Mouse (Mus musculus): ENCODE measurements around the gene Ccdc102a.
A peak's percentile ranks its signal among the peaks of the same experiment; 100 is the strongest.
"Not testable (repeated sequence)": the region's sequence is repeated elsewhere in the genome, so short reads cannot be mapped to it uniquely, and the experiment has no call there.

The Ccdc102a gene

DNA sequence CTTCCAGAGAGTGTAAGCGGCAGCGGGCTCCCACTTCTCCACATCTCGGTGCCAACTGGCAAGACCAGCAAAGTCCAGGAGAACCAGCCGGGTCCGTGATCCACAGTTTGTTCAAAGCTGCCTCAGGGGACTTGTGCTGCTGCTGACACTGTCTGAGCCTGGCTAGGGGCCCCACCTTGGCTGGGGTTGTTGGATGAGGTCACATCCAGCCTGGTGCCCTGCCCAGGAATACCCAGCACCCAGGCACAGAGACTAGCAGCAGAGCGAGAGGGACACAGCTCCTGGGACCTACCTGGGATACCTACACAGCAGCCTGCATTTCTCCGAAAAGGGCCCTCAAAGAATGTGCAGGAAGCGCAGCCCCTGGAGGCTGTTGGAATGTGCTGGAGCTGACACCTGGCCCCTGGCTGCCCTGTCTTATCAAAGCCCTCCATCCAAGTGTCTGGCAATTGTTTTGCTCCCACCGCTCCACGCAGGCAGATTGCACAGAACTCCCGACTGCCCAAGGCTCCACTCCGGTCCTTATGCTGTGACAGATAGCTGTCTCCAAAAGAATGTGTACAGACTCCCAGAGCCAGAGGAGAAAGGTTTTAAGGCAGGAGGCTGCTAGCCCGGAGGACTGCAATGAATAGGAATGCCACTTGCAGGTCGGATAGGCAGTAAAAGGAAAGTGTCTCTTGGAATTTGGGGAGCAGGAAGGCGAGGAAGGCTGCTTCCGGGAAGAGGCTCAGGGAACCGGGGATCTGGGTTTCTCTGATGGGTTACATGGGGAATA is 42.6 kb downstream of the Ccdc102a start:
- DNase-seq (ENCODE audit: low read depth, low spot score) = no peak

DNA sequence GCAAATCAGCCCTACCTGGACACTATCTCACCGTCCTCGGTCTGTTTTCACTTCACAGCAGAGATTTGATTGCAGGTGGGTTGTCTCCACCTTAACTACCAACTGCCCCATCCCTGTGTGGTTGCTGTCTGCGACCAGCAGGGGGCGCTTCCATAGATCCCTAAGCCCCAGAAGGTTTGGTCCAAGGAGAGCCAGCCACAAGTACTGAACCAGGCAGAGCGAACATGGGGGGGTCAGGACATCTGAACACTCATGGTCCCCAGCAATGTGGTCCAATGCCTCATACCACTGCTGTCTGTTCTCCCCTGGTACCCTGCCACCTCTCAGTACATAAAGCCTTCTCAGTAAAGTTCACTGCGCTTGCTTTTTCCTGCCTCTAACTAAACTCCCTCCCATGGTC is 43.5 kb downstream of the Ccdc102a start:
- DNase-seq (ENCODE audit: low read depth, low spot score) = peak; percentile 81

DNA sequence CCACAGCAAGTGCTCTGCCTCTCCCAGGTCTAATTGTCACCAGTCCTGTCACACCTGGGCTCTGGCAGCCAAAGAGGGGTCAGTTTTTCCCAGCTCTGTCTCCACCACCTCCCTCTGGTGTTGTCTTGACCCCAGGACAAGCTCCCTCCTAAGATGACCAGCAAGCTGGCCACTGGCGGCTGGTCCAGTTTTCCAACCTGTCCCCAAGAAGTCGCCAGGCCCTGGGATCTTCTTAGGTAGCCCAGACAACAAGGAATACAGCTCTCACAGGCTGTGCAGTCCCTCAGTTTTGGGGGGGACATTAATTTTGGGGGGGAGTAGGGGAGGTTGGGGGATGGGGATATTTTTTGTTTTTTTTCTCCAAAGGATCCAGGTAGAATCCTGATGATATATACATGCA is 45.3 kb downstream of the Ccdc102a start:
- DNase-seq (ENCODE audit: low read depth, low spot score) = no peak

DNA sequence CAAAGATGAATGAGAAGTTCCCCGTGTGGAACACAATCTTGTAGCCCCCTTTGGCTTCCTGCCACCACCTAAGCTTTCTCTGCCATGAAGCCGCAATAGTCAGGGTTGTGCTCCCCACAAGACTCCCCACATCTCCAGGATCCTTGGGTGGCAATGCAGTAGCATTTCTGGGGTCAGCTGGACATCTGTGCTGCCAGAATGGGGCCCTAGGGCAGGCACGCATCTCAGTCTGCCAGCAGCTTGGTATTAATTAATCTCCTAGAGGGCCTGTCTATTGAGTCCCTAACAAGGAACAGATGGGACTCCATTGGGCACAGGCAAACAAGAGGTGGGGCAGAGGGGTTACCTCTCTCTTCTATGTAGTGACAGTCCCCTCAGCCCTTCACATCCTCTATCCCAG is 45.7 kb downstream of the Ccdc102a start:
- no peak for DNase-seq (ENCODE audit: low read depth, low spot score)

DNA sequence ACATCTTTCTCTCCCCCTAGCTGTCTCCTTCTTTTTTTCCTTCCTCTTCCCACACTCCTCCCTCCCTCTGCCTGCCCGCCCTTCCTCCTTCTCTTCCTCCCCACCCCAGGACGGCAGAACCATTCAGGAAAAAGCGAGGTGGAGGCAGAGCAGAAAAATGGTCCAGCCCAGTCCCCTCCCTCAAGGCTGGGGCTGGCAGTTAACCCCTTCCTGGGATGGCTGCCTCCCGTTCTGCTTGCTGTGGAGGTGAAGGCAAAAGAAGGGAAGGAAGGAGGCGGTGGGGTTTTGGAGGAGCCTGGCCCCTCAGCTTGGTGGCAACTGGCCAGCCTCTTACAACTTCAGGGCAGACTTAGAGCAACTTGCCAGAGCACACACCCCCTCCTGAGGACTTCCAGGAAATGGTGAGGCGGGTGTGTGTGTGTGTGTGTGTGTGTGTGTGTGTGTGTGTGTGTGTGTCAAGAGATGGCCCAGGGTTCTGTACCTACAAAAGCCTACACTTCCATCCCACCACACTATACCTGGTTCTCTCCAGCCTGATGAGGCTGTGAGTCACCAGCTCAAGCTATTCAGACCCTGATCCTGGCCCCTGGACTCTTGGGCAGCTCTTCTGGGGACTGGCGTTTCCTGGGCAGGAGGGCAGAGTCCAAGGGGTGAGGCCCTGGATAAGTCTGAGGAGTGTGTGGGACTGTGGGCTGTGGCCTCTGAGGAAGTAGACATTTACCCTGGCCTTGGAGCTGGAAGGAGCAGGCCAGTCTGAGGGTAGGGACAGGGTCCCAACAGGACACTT is 46.6 kb downstream of the Ccdc102a start:
- DNase-seq (ENCODE audit: low read depth, low spot score) = peak; percentile 93

DNA sequence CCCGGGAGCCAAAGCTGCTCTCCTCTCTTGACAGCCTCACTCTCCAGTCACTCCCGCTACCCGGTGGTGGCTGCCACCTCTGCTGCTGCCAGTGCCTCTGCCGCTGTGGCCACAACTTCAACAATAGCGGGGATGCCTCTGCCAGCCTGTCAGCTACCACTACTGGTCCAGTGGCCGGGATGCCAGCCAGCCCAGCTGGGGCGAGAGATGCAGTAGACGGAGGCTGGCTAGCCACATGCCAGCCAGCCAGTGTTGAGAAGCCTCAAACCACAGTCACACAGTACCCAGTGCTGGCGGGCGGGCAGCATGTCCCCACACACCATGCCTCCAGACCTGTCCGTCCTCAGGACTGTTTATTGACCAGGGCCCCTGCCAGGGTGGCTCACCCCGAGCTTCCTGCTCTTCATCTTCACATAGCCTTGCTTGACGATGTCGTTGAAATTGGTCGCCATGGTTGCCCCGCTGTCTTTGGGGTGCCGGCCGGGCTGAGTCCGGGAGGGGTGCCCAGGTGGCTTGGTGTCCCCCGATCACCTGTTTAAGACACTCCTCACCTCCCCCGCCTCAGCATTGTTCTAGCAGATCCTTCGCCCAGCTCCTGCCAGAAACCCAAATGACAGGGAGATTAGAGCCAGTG is 47.3 kb downstream of the Ccdc102a start:
- peak; percentile 82 for DNase-seq (ENCODE audit: low read depth, low spot score)

DNA sequence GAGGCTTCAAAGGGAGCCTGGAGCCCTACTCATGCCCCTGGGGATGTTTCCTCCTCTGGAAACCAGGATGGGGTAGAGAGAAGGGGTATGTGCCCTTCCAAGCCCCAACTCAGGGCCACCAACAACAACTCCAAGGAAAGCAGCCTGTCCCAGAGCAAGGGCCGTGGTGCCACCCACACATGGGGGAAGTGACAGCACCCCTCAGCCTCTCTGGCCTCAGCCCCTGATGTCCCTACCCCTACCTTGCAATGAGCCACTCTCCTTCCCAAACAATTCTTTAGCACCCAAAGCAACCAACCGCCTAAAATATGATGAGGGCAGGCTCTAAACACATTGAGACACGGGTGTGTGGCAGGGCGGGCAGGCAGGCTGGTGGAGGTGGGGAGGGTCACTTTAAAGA is 47.9 kb downstream of the Ccdc102a start:
- DNase-seq (ENCODE audit: low read depth, low spot score) = no peak

DNA sequence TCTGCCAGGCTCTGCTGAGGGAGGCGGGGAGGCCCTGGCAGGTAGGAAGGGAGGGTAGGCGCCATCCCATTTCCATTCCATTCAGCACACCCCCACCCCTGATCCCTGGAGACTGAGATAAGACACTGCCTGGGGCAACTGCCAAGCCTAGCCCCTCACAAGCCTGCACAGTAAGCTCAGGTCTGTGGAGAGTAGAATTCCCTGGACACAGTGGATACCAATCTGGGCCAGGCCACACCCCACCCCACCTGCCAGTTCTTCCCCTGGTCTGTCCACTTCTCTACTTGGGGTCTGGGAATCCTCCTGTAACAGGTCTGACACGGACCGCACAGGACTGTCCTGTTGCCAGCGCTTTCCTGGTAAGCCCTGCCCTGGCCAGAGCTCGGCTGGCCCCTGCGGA is 48.8 kb downstream of the Ccdc102a start:
- DNase-seq (ENCODE audit: low read depth, low spot score) = no peak

DNA sequence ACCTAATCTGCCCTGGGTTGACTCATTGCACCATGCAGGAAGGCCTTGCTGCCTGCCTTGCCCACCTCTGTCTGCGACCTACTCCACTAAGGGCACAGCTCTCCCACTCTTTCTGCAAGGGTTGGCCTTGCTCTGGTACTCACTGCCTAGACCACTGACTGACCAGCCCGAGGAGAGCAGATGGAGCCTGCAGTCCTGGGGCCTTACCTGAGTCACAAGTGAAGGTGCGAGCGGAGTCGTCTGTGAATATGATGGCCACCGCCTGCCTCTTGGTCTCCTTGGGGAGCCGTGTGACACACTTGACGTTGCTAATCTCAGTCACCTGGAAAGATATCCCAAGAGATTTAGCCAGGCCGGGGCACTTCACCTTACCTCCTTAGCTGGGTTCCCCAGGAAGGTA is 51.0 kb downstream of the Ccdc102a start:
- no peak for DNase-seq (ENCODE audit: low read depth, low spot score)

DNA sequence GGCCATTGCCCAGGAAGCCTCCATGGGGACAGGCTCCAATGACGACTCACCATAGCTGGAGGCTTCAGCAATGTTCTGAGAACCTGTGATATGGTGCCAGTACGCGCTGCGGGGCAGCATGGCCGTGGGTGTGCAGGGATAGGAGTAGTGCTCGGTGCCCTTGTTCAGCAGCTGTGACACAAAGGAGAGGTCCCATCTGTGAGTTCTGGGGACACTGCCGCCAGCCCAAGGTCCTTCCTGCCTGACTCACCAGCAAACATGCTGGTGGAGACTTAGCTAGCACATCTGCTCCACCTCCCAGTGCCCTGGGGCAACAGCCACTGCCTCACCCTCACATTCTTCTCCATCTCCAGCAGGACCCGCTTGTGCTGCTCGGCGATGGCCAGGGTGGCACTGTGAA is 52.6 kb downstream of the Ccdc102a start:
- no peak for DNase-seq (ENCODE audit: low read depth, low spot score)

DNA sequence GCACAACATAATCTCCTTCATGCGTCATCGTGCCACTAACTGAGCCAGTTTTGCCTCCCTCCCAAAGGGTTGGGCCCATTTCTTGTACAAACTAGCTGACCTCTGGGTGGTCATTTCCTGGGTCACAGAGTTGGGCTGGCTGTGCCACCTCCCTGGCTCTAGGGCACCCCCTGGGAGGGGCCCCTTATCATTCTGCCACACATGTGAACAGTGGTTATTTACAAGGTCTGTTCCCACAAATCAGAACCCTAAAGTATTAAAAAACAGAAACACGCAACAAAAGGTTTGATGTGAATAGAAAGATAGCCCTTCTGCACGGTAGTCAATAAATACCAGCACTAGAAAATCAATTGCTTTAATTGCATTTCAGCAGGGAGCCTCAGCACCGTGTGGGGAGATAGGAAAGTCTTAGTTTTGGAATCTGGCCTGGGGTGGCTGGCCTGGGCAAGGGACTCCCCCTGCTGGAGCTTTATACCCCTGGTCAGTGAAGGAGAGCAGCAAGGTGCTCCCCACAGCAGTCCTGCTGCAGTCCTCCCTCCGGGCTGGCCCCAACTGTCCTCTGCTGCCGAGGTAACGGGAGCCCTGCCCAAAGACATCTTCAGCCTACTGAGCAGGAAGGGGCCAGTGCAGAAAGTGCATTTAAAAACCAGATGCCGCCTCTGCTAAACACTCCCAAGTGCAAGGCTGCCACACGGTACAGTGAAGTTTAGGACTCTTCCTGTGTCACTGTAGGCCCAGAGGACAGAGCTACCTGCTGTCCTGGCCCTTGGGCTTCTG is 53.8 kb downstream of the Ccdc102a start:
- DNase-seq (ENCODE audit: low read depth, low spot score) = no peak

DNA sequence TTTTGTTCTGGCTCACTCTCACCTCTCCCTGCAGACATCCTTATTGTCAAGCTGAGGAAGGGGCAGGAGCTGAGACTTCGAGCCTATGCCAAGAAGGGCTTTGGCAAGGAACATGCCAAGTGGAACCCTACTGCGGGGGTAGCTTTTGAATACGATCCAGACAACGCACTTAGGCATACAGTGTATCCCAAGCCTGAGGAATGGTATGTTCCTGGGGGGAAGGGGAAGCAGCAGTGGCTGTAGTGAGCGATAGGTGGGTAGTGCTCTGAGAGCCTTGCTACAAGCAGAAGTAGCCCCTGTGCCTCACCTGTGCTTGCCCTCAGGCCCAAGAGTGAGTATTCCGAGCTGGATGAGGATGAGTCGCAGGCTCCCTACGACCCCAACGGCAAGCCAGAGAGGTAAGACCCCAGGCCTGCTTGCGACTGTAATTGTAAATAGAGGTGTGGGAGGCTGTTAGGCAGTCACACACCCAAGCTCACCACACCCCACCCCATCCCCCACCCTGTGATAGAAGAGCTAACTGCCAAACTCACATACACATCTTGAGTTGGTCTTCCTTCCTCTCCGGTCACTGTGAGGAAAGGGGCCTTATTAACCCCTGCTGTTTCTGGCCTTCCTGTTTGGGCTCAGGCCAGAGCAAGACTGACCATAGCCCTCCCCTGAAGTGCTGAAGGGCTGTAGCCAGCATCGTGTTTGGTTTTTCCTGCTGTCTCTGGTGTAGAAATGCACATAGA is 55.2 kb downstream of the Ccdc102a start:
- DNase-seq (ENCODE audit: low read depth, low spot score) = peak; percentile 28

DNA sequence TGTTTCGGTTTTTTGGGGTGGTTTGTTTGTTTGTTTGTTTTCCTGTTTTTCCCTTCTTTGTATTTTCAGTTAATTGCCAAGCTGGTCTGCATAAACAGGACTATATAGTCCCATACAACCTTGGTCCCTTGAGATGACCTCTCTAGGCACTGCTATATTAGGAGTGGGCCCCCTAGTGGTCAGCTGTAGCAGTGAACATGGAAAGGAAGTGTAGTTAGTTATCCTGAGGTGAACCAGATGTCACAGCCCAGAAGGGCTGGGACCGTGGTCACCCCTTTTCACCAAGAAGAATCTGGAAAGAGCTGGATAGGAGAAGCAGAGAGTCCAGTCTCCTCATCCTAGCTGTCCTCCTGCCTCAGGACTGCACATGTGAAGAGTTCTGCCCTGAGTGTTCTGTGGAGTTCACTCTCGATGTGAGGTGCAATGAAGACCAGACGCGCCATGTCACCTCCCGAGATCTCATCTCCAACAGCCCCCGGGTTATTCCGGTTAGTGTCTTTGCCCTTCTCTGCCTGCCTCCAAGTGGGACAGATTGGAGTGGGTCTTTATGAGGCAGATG is 56.5 kb downstream of the Ccdc102a start:
- DNase-seq (ENCODE audit: low read depth, low spot score) = peak; percentile 61

DNA sequence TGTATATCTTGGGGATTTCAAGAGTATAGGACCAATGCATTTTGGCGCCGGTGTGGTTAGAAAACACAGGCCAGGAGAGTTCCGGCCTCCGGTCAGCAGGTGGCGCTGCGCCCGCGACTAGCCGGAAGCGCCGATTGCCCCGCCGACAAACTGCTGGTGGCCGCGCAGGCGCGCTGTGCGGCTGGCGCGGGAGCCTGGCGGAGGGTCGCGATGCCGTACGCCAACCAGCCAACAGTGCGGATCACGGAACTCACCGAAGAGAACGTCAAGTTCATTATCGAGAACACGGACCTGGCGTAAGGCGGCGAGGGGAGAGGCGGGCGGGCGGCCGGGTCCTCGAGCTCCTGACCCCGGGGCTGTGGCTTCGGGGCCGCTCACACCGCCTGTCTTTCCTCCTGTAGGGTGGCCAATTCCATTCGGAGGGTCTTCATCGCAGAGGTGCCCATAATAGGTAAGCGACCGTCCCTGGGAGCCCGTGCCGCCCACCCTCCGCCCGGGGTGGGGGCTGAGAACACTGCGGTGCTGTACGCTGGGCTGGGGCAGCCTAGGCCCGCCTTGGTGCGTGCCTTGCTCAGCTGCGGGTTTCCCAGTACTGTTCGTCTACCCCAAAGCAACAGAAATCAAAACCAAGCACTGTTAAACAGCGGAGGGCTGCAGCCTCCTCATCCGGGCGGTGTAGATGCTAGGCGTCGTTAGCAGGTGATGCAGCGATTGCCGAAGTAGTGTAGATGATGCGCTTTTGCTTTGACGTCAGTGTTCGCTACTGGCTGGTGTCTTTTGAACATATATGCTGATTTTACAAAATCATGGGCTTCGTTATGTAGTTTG is 60.3 kb downstream of the Ccdc102a start, which contains the start of gene Polr2c:
TSS of gene Polr2c (plus strand) at position 105 of the 828 bp plus-strand sequence.
- peak; percentile 92 for DNase-seq (ENCODE audit: low read depth, low spot score)

DNA sequence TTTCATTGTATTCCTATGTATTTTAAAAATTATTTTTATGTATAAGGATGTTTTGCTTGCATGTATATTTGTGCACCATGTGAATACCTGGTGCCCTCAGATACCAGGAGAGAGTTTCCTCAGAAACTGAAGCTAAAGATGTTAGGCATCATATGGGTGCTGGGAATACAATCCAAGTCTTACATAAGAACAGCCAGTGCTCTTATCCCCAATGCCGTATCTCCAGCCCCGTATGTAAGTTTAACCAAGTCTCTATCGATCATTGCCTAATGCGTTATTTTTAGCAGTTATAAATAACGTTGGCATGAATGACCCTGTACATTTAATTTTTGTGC is 60.9 kb downstream of the Ccdc102a start:
- DNase-seq (ENCODE audit: low read depth, low spot score) = no peak

DNA sequence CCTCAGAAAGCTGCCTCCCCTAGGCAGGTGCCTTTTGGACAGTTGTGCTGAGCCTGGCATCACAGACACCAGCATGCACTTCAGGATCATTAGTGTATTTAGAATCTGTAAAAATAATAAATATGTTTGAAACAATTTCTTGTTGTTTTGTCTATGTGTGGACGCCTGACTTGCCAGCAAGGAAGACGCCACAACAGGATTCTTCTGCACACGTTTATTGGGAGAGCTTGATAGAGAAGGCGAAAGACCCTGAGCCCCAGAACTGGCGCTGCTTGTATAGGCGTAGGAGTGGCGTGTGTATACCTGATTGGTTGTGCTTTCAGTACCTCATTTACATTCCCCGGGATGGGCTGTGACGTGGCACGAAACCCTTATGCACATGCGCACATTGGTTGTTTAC is 63.1 kb downstream of the Ccdc102a start:
- not testable (repeated sequence) for DNase-seq (ENCODE audit: low read depth, low spot score)
